Mouse (Mus musculus) heart, adult 9 months (tissue): ENCODE measurements around the gene Plpp7.

Experiments
- DNase-seq, 2 experiments: peaks; one replicate each; pipeline ENCODE4 v3.0.0; 2022; ENCODE audit warnings: low spot score in 2 of 2

Plpp7 gene

DNA sequence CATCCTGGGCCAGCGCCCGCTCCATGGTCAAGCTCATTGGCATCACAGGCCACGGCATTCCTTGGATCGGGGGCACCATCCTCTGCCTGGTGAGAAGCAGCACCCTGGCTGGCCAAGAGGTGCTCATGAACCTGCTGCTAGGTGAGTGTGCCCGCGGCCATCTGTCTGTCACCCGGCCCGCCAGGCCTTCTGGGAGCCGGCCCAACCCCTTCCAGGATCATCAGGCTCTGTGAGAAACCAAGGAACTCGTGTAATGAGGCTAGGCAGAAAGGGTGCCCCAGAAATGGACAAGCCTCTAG is 743 bp downstream of the Plpp7 start:
- no peak for DNase-seq

DNA sequence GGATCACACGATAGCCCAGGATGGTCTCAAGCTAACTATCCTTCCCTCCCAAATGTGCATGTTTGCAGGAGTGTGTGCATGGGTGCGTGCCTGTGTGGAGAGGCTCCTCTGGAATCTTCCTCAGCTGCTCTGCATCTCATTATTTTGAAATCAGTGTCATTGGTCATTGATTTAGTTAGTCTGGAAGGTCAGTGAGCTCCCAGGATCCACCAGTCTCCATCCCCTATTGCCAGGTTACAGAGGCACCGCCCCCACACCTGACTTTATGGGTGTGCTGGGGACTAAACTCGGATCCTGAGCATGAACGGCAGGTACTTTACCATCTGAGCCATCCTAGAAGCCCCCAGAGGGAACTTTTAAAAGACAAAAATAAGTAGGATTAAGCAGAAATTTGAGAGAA is 7.6 kb downstream of the Plpp7 start:
- DNase-seq: no peak

DNA sequence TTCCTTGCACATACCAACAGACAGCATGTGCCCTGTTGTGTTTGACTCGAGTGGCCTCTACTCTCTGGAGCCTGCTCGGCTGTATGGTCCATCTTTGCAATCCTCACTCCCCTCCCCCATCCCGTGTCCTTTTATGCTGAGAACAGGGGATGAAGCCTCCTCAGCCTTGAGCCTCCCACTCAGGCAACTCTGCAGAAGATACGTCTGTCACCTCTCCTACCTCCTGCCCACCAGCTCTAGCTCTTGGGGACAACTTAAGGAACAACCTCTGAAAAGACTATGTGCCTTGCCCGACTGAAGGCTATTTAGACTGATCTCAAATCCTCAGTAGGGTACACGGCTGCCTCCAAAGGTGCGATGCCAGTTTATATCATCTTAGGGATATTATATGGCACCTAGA is 8.2 kb downstream of the Plpp7 start:
- DNase-seq: no peak

DNA sequence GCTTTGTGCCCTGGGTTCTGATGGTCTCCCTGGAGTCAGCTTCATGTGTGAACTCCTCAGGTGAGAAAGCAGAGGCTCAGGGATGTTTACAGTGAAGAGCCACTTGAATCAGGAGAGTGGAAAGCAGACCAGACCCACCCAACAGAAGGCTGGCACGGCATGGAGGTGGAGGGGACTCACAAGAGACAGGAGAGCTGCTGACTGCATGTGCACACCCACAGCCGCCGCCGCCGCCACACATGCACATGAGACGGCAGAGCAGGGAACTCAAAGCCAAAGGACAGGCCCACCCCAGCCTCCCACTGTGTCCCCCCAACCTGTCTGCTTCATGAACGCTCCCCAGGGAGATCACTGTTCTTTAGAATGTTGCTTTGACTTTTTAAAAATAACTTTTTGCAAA is 8.8 kb downstream of the Plpp7 start:
- DNase-seq: no peak

DNA sequence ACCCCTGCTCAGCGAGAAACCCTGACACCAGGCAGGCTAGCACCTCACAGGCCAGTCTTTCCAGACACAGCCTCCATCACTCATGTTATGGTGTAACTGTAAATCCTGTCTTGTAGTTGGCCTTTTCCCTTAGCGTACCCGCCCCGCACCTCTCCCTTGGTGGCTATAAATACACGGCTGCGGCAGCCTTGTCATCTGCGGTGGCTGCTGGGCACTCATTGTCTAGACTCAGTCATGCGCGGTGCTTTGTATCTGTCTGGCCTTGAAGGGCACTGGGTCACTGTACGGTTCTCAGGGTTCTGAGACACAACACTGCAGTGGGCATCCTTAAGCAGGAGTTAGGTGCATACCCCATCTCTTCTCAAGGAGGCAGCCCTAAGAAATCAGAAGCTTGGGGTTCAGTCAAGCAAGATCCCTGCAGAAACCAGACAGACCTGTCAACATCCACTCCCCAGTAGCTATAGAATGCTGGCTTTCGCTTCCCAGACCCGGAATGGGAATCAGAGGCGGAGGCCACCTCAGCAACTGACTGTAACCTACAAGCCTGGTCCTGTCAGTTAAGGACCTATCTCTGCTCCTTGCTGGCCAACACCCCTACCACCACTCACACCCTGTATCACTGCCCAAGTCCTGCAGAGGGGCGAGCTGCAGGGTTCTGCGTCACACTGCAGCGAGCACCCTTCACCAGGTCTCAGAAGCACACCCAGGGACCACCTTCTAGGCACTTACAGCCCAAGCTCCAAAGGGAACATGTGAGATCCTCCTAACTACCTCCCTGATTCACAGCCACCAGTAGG is 10.0 kb downstream of the Plpp7 start:
- DNase-seq: peak in 1 of 2 experiments; percentile 33

DNA sequence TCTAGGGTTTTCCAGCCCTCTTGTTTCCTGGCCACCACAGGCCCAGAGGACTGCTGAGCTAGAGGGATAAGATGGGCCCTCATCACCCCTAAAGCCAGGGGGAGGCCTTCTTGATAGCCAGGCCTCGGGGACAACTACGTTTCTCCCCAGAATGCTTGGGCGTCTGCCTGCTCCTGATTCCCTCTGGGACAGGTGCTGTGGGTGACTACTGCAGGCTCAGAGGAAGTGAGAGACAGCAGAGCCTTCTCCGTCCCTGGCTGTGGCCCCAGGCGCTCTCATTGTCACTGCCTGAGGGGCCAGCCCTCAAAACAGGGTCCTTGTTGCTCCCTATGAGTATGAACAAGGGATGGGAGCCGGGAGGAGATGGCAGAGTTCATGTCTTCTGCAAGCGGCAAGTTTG is 10.6 kb downstream of the Plpp7 start:
- DNase-seq: no peak

DNA sequence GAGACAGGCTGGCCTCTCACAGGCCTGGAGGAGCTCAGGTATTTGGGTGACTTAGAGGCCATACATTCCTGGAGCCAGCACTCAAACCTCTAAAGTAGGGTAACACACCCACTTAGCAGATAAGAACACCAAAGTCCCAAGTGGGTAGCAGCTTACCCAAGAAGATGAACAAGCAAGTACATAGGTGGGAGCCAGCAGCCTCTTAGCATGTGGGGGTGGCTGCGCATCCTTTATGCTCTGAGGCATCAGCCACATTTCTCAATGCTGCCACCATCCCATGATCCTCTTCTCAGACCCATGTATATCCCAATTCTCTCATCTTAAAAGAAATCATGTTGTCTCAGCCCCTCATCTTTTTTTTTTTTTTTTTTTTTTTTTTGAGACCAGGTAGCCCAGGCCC is 15.9 kb downstream of the Plpp7 start:
- no peak for DNase-seq

DNA sequence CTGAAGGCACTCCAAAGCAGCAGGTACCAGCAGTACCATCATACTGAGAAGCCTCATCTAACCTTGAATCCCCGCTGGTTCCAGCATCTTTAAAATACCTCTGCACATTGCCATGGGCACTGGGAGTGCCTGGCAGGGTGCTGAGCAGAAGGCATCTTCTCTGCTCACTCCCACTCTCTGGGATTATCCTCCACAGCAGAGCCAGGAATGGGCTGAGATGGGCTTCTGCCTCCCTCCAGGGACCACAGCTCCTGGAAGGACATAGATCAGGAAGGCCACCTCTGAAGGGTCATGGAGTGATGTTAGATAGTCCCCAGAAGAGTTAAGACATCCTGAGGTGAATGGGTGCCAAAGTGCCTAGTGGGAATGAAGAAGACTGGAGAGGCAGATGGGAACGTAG is 17.2 kb downstream of the Plpp7 start:
- no peak for DNase-seq

DNA sequence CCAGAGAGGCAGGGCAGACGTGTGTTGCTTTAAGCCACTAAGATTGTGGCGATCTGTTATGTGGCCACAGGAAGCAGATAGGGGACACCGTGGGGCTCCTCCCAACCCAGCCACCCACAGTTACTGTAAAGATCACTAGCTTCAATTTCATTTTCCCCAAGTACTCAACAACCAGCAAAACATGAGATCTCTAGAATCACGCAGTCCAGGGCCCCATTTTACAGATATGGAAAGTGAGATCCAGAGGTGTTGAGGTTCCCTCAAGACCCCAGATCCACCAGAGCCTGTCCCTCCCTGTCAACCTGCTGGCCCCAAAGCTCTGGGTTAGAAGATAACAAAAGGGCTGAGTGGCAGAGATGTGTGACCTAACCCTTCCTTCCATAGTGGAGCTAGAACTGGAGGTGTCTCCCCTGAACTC is 20.5 kb downstream of the Plpp7 start:
- no peak for DNase-seq

DNA sequence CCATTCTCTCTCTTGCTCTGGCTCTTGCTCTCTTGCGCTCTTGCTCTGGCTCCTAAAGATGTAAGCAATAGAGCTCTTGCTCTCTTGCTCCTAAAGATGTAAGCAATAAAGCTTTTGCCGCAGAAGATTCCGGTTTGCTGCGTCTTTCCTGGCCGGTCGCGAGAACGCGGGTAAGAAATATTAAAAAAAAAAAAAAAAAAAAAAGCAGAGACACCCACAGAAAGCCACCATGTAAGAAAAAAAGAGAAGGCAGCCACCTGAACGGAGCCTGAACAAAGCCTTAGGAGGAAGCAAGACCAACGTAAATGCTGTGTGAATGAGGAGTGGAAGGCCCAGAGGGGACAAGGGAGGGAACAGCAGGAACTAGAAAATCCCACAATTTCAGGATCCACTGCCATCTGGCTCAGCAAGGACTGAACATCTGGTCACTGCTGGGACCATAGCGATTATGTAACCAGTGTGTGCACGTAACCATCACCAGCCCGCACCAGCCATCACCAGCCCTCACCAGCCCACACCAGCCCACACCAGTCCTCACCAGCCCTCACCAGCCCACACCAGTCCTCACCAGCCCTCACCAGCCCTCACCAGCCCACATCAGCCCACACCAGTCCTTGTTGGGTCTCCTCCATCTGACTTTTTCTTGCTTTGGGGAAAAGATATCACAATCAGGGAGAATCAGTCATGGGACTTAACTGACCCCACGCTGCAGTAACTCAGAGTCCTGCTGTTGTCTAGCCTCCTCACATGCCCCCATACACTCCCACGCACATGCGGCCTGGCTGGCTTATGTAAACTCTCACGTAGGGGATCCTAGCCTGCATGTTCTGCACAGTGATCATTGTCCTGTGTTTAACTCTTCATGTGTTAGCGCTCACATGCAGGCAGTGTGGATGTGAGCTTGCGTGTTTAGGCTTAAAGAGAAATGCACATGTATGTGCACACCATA is 24.7 kb downstream of the Plpp7 start:
- DNase-seq: peak; percentile 73 to 81

DNA sequence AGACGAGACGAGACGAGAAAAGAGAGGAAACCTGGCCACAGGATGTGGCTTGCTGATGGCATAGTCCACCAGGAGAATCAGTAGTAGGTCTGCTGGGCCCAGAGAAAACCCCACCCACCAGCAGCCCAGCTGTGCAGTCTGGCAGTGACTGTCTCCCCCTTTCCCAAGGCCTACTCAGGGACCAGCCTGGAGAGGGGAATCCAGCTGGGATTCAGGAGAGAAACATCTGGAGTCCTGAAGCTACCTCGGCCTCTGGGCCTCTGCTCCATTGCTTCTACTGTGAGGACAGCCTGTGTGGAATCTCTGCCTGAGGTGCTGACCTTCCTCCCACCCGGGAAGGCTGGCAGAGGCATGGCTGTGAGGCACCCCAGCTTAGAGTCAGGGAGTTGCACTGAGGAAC is 25.8 kb downstream of the Plpp7 start:
- DNase-seq: peak; percentile 54 to 68

DNA sequence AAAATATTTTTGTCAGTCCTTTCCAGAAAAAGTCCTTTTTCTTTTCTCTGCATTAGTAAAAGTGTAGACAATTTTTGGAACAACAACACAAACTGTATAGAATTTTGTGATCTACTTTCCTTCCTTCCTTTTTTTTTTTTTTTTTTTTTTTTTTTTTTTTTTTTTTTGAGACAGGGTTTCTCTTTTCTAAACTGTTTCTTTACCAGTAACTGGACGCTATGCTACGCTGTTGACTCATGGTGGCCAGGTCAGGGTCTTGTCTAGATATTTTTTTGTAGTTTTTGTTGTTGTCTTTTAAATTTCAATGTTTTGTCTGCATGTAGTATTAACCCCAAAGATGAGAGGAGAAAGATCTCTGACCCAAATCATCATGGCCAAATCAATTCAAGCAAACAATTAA is 26.5 kb downstream of the Plpp7 start:
- DNase-seq: no peak

DNA sequence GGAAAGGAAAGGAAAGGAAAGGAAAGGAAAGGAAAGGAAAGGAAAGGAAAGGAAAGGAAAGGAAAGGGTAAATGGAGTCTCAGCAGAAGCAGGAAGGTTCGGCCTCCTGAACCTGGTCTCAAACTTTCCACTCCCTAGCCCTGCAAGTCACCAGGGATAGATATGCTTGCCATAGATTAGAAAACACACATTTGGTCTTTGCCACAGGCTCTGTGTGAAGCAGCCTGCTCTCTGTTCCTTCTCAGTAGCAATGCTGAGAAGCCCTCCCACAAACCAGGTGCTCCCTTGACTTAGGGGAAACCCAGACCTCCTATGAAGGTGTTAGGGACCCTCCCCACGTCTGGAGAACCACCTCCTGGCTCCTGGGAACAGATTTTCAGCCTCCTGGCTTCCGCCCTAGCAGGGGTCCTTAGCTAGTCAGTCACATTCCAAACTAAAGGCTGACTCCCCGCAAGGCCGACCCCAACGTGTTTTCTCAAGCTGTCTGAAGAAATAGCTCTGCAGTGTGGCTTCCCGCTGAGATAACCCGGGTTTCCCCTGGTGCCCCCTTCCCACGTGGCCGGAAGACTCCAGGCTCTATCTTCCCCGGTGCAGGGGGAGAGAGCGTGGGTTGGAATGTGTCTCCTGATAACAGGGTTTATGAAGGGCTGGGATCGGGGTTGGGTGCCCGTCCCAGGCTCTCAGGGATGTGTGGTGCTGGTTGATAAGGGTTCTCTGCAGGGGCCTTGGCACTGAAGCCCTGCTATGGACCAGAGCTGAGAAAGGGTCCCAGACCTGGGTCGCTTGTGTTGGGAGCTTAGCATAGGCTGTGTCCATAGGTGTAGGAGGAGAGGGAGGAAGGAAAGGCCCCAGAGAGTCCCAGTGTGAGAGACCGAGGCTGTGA is 32.6 kb downstream of the Plpp7 start:
- no peak for DNase-seq

DNA sequence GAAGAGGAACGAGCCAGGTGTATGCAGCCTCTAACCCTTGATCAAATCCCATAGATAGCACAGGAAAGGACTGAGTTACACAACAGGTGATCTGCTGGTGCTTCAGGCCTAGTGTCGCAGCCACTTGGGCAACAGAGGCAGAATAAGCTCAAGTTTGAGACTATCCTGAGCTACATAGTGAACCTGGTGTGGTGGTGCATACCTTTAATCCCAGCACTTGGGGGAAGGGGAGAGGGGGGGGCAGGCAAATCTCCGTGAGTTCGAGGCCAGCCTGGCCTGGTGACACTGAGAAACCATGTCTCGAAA is 33.2 kb downstream of the Plpp7 start:
- DNase-seq: no peak

DNA sequence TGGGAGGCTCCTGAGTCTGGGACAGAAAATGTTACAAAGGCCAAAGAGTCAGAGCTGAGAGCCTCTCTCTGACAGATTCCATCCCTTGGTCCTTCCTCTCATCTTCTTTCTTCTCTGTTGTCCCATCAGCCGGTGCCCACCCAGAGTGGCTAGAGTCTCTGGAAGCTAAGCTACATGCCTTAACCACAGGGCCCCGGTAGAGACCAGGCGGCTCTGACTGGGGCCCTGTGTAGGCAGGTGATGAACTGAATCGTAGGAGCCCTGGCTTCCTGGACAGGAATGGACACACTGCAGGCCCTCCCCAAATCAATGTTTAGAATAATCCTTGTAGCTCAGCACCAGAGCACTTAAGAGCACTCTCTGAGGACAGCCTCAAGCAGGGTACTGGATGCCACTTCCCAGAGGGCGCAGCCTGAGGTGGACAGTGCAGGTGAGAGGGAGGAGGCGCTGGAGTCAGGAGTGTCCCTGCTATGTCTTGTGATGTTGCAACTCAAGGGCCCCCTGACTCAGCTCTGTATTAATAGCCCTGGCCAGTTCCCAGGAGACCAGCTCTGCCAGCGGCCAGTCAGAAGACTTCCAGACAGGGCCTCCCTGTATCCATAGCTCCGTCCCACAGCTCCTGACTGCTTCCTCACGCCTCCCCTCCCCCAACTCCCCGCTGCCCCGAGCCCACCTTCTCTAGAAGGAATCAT is 34.2 kb downstream of the Plpp7 start:
- DNase-seq: peak; percentile 74 to 82

DNA sequence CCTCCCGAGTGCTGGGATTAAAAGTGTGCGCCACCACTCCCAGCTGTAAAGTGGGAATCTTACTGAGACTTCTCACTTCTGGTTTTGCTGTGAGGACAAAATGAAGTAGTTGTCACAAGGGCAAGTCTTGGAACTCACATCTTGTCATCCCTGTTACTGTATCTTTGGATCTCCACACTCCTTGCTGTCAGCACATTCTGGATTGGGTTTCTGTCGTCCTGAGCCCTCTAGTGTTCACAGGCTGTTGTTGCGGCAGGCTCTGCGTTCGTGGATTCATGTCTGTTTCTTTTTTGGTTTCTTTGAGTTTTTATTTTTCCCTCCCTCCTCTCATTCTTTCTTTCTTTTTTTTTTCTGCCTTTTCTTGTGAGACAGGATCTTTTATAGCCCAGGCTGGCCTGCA is 35.1 kb downstream of the Plpp7 start:
- DNase-seq: peak in 1 of 2 experiments; percentile 62

DNA sequence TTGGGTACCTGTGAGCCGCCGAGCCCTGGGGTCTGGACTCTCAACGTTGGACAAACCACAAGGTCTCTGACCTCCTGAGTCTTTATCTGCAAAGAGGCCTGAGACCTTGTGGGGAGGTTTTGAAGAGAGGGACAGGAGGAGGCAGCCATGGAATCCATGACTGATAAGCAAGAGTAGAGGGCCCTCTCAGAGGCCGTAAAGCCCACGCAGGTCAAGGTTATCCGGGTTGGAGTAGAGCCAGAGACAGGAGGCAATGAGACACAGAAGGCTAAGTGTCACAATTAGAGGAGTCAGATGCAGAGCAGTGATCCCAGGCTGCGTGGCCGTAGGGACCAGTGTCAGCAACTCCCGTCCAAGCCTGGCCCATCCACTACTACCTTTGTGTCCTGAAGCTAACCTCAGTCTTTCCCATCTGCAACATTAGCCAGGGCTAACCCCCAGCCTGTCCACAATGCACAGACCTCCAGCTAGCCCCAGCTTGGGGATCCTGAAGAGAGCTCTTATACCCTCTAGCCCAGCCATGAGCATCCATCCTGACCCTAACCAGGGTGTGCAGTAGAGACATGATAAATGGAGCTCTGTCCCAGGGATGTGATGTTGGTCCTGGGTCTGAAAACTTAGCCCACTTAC is 36.0 kb downstream of the Plpp7 start:
- DNase-seq: no peak

DNA sequence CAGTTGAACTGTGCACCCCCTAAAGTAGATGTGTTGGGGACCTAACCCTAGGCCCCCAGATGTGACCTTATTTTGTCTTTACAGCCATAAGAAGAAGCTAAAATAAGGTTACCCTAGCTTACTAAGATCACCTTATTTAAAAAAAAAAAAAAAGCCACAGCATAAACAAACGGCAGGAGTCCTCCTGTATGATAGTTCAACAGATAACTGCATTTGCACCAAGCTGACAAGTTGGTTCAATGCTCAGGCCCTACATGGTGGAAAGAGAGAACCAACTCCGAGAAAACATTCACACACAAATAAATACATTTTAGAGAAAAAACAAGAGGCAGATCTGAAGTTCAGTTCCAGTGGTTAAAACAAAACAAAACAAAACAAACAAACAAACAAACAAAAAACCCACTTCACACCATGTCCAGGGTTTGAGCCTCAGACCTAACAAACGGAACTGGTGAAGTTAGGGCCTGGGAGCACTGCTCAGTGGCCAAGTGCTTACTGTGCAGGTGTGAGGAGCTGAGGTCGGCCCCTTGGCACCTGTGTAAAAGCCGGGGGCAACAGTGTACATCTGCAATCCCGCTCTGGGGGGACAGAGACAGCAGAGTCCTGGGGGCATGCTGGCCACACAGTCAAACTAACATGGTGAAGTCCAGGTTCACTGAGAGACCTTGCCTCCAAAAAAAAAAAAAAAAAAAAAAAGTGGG is 36.7 kb downstream of the Plpp7 start:
- DNase-seq: no peak

DNA sequence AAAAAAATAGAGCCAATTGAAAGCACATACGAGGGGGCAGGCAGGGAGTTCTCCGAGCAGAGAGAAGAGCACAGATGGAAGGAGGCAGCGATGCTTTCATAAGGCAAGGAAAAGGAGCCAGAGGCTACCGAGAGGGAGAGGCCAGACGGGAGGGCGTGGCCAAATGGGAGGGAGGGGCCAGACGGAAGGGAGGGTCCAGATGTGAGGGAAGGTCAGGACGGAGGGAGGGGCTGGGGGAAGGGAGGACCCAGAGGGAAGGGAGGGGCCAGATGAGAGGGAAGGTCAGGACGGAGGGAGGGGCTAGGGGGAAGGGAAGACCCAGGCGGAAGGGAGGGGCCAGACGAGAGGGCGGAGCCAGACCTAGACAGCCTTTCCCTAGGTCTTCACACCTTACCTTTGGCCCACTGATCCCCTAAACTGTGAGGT is 37.3 kb downstream of the Plpp7 start:
- DNase-seq: no peak

DNA sequence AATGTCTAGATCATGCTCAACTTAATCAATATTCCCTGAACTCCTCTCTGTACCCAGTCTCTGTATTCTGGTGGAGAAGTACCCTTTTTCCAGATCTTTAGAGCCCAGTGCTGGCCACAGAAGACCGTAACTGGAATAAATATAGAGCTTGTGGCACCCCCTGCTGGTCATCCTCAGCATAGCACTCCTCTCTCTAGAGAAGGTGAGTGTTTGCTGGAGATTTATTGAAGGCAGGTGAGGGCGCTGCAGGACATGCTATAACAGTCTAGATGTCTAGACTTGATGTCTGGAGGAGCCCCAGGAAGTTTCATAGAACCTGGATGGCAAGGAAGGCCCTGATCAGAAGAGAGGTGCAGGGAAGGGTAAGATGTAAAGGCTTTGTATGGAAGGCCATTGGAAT is 38.7 kb downstream of the Plpp7 start:
- DNase-seq: peak; percentile 53 to 86
